Mouse (Mus musculus) cortical plate, adult 2 months (tissue): ENCODE measurements around the gene C8g.

Source experiments
- CTCF ChIP-seq: fragments of 200-500 bp; IDR thresholded peaks from 2 replicates; pipeline ENCODE4 v1.5.1; 2011; ENCODE audit warnings: mild to moderate bottlenecking, control low read depth, low read length; ENCODE audit not compliant: insufficient read depth; ENCODE audit errors: extremely low read depth
- POLR2A ChIP-seq: fragments of 200-500 bp; IDR thresholded peaks from 2 replicates; pipeline ENCODE4 v1.6.1; 2011; ENCODE audit warnings: mild to moderate bottlenecking, low read length, control low read depth; ENCODE audit not compliant: insufficient read depth; ENCODE audit errors: extremely low read depth

- TF ChIP-seq CTCF = no peak
- no peak for TF ChIP-seq POLR2A
Observed at GRCm38 (mm10) chr2:25492988-25493387, 8.5 kb downstream of the C8g start.
